Mouse (Mus musculus) ES-E14 (cell line): ENCODE measurements around the gene Med27. TPM values are rescaled to one million over a fixed set of nuclear protein-coding genes. Genes with fewer than 3 reads are reported as not detected.

Experiments used
- DNase-seq: peaks from one replicate; pipeline ENCODE4 v3.0.0-alpha.2; 2013; ENCODE audit warnings: low read depth, low spot score
- H3K27ac ChIP-seq: 2 replicates; pipeline ENCODE4 v1.5.1; 2012; ENCODE audit warnings: low read depth, mild to moderate bottlenecking, low read length, moderate library complexity, mixed read lengths; ENCODE audit not compliant: poor library complexity, insufficient read depth, severe bottlenecking
- H3K36me3 ChIP-seq: 2 replicates; pipeline ENCODE4 v1.6.1; 2012; ENCODE audit warnings: mild to moderate bottlenecking, low read length, moderate library complexity, mixed read lengths; ENCODE audit not compliant: control insufficient read depth, poor library complexity, insufficient read depth, severe bottlenecking
- H3K4me1 ChIP-seq, 2 experiments: fragments of 150-350 bp in 1 of 2; sonication (generic) in 1 of 2; 2 replicates each; pipeline ENCODE4 v1.6.1; 2012; ENCODE audit warnings: low read length in 2 of 2, mild to moderate bottlenecking in 1 of 2, mixed read lengths in 1 of 2; ENCODE audit not compliant: control insufficient read depth in 2 of 2, insufficient read depth in 2 of 2, poor library complexity in 1 of 2
- H3K4me3 ChIP-seq, 2 experiments: fragments of 150-350 bp in 1 of 2; sonication (generic) in 1 of 2; 2 replicates each; pipeline ENCODE4 v1.5.1; 2012; ENCODE audit warnings: low read length in 2 of 2, low read depth in 1 of 2, mild to moderate bottlenecking in 1 of 2, mixed read lengths in 1 of 2; ENCODE audit not compliant: insufficient read depth in 1 of 2, poor library complexity in 1 of 2, severe bottlenecking in 1 of 2
- H3K9ac ChIP-seq: 2 replicates; pipeline ENCODE4 v1.6.1; 2012; ENCODE audit warnings: low read depth, mild to moderate bottlenecking, low read length, mixed read lengths; ENCODE audit not compliant: poor library complexity, insufficient read depth, severe bottlenecking
- H3K9me3 ChIP-seq: fragments of 150-350 bp; sonication (generic); 2 replicates; pipeline ENCODE4 v1.6.1; 2012; ENCODE audit warnings: low read depth, mild to moderate bottlenecking, low read length; ENCODE audit not compliant: control insufficient read depth, insufficient read depth
- CHD2 ChIP-seq: IDR thresholded peaks from 2 replicates; pipeline ENCODE4 v1.6.1; 2014; ENCODE audit warnings: mild to moderate bottlenecking, low read depth, low read length, inconsistent platforms
- HCFC1 ChIP-seq: IDR thresholded peaks from 2 replicates; pipeline ENCODE4 v1.6.1; 2012; ENCODE audit warnings: low read length, inconsistent platforms, borderline replicate concordance; ENCODE audit not compliant: insufficient read depth
- MAFK ChIP-seq: IDR thresholded peaks from 2 replicates; pipeline ENCODE4 v1.6.1; 2014; ENCODE audit warnings: mild to moderate bottlenecking, low read depth, low read length, inconsistent platforms; ENCODE audit not compliant: insufficient read depth
- ZC3H11A ChIP-seq: IDR thresholded peaks from 2 replicates; pipeline ENCODE4 v1.6.1; 2012; ENCODE audit warnings: low read depth, mild to moderate bottlenecking, inconsistent platforms, low read length, borderline replicate concordance
- ZNF384 ChIP-seq: IDR thresholded peaks from 2 replicates; pipeline ENCODE4 v1.6.1; 2012; ENCODE audit warnings: low read depth, low read length, inconsistent platforms
- in situ Hi-C, 2 experiments: fragments of 600-800 bp; cut with MboI; formaldehyde crosslinking; loops; one replicate each; pipeline ENCODE4 v1.15.1; 2025; ENCODE audit warnings: low sequenced_read_pairs in 2 of 2, inconsistent platforms in 1 of 2; ENCODE audit not compliant: unreplicated experiment in 2 of 2
- total RNA-seq: library from RNA; depleted of rRNA; stranded (reverse); fragments of 300-350 nt; gene quantifications from 2 replicates; pipeline ENCODE4 v1.2.3, GENCODE M21; 2012

Gene Med27
- total RNA-seq, 1 experiment, result 25.6 TPM

GRCm38 (mm10) chr2:29419434-29419833, 72.8 kb downstream of the Med27 start:
- no peak for DNase-seq
- in situ Hi-C loops, result no loop called here
- H3K27ac ChIP-seq, result no peak overlapping the region

GRCm38 (mm10) chr2:29419946-29420345, 73.3 kb downstream of the Med27 start:
- DNase-seq, result no peak
- in situ Hi-C loops, result no loop called here
- H3K4me3 ChIP-seq, result no peak overlapping the region
- peaks cover 0 to 5% of the 10 kb centered on the region in 2 experiments; a peak in 2 of 4 replicates for H3K4me1 ChIP-seq
- H3K9ac ChIP-seq, result no peak overlapping the region
- no peak overlapping the region for H3K27ac ChIP-seq
- no peak for TF ChIP-seq ZC3H11A
- no peak for TF ChIP-seq ZNF384
- no peak for TF ChIP-seq HCFC1
- TF ChIP-seq MAFK, result no peak
- no peak for TF ChIP-seq CHD2
- no peaks in the 10 kb centered on the region for H3K9me3 ChIP-seq
- no peaks in the 10 kb centered on the region for H3K36me3 ChIP-seq

More at GRCm38 (mm10) chr2:29419434-29419833, 72.8 kb downstream of the Med27 start:
- Histone ChIP-seq H3K9me3 (no peaks in the 10 kb centered on the region), H3K4me3 (no peak overlapping the region), H3K36me3 (no peaks in the 10 kb centered on the region), H3K4me1 (peaks cover 0 to 5% of the 10 kb centered on the region in 2 experiments; a peak in 2 of 4 replicates), H3K9ac (no peak overlapping the region)
- TF ChIP-seq ZC3H11A (no peak), ZNF384 (no peak), MAFK (no peak), HCFC1 (no peak), CHD2 (no peak)

GRCm38 (mm10) chr2:29422126-29422840, 75.7 kb downstream of the Med27 start:
- Histone ChIP-seq H3K27ac (no peak overlapping the region), H3K9me3 (no peaks in the 10 kb centered on the region), H3K4me3 (no peak overlapping the region), H3K4me1 (peaks cover 0 to 5% of the 10 kb centered on the region in 2 experiments; a peak in 2 of 4 replicates), H3K9ac (no peak overlapping the region), H3K36me3 (no peaks in the 10 kb centered on the region)
- DNase-seq, result no peak
- TF ChIP-seq ZNF384, result no peak
- no peak for TF ChIP-seq CHD2
- no peak for TF ChIP-seq HCFC1
- TF ChIP-seq ZC3H11A, result no peak
- no peak for TF ChIP-seq MAFK
- in situ Hi-C loops, result no loop called here

GRCm38 (mm10) chr2:29423059-29423458, 76.4 kb downstream of the Med27 start:
- no peak for DNase-seq
- Histone ChIP-seq H3K4me1 (peaks cover 0 to 5% of the 10 kb centered on the region in 2 experiments; a peak in 2 of 4 replicates), H3K9ac (no peak overlapping the region), H3K36me3 (no peaks in the 10 kb centered on the region), H3K9me3 (no peaks in the 10 kb centered on the region), H3K27ac (no peak overlapping the region), H3K4me3 (no peak overlapping the region)
- TF ChIP-seq ZC3H11A, result no peak
- in situ Hi-C loops, result no loop called here

GRCm38 (mm10) chr2:29425386-29425785, 78.8 kb downstream of the Med27 start:
- TF ChIP-seq HCFC1 (no peak), MAFK (no peak), CHD2 (no peak), ZC3H11A (no peak), ZNF384 (no peak)
- in situ Hi-C loops, result no loop called here
- H3K4me1 ChIP-seq, result no peaks in the 10 kb centered on the region
- no peak overlapping the region for H3K4me3 ChIP-seq
- H3K36me3 ChIP-seq, result no peaks in the 10 kb centered on the region
- DNase-seq, result no peak
- no peaks in the 10 kb centered on the region for H3K9me3 ChIP-seq
- H3K27ac ChIP-seq, result no peak overlapping the region
- H3K9ac ChIP-seq, result no peak overlapping the region
